Mouse (Mus musculus) granulocyte monocyte progenitor cell, adult 5-6 weeks (primary cell): ENCODE results near the gene Rpl35. TPM values are rescaled to one million over a fixed set of nuclear protein-coding genes. Genes with fewer than 3 reads are reported as not detected.

ENCODE experiments used
- ATAC-seq: replicated peaks from 2 replicates; pipeline ENCODE4 v1.8.0; 2016; ENCODE audit warnings: mild to moderate bottlenecking, moderate TSS enrichment, inconsistent platforms; ENCODE audit not compliant: poor library complexity, severe bottlenecking
- total RNA-seq, 2 experiments: library from RNA; stranded (forward) in 1 of 2; stranded (reverse) in 1 of 2; fragments of 200-712, 200-1000 nt in 1 of 2; fragments of >200 nt in 1 of 2; fragmentation: Nextera tagmentation in 1 of 2; gene quantifications; 2 replicates each; pipeline ENCODE4 v1.2.3; 2014 to 2017

The Rpl35 gene
- total RNA-seq, 2 experiments from 2014 or later = 1,205 to 1,927 TPM

GRCm38 (mm10) chr2:38999381-38999780 is 6.0 kb downstream of the Rpl35 start:
- ATAC-seq = no peak

DNA sequence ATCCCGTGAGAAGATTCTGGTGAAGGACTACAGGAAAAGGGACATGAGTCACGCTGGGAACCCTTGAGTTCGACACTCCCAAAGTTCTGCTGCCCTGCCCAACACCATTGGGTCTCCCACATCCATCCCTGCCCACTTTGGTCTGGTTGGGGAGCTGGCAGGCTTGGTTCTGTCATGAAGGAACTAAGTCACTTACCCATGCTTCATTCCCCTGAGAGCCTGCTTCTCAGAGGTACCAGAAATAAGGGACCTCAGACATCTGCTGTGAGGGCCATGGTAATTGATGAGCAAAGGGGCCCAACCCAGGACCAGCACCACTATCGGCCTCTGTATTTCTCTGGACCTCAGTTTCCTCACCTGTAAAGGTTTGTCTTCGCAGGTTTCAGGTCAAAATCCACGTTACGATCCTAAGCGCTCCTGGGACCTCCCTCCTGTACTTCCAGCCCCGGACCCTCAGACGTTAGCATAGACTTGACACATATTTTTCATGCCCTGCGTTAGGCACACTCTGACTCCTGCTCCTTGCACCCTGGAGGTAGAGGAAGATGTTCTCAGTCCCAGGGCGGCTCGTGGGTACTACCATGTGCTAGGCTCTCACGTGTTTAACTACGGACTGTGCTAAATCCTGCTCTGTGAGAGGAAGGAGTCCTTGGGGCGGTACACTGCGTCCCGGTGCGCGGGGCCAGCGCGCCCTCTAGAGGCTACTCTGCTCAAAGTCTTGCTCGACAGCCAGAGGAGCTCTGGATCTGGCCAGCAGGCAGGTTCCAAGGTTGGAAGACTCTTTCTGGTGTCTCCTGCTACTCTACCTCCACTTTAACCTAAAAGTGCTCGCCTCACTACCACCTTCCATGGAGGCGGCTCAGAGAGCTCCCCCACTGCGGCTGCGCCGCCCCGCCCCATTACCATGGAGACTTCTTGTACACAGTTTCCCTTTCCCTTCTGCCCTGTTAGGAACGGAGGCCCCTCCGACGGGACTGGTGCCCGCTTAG is 7.7 kb downstream of the Rpl35 start, which contains the start of gene Wdr38:
Gene Wdr38, plus strand, starts transcription at position 91 of the 989 bp plus-strand sequence.
- peak; percentile 88 for ATAC-seq

- no peak for ATAC-seq
Measured at GRCm38 (mm10) chr2:38992452-38992851, 13.0 kb downstream of the Rpl35 start.

DNA sequence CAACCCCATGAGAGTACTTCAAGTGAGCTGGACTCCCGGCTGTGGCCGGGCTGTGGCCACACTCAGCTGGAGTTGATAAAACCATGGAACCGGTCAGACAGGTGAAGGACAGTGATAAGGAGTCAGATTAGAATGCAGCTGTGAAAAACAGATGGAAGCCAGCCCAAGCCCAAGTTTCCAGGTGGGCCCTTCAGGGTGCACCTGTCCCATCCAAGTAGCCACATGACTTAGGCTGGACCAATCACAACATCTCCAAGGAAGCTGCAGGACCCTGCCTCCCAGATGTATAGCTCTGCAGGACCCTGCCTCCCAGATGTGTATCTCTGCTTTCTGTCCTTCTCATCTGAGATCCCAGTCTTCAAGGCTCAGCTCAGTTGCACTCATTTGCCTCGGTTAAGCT is 13.4 kb downstream of the Rpl35 start:
- no peak for ATAC-seq

DNA sequence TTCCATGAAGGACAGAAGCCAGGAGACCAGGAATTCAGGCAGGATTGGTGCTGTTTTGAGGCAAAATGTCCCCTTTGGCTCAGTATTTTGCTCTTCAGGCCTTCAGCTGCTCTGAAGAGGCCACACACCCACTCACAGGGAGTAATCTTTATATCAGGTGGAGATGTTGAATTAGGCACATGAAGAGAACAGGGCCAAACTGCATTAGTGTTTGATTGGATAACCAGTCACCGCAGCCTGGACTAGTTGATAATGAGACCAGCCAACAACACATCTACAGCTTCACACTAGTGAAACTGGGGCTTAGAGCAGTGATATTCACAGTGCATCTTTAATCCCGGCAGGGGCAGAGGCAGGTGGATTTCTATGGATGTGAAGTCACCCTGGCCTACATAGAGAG is 16.5 kb downstream of the Rpl35 start:
- ATAC-seq = no peak

DNA sequence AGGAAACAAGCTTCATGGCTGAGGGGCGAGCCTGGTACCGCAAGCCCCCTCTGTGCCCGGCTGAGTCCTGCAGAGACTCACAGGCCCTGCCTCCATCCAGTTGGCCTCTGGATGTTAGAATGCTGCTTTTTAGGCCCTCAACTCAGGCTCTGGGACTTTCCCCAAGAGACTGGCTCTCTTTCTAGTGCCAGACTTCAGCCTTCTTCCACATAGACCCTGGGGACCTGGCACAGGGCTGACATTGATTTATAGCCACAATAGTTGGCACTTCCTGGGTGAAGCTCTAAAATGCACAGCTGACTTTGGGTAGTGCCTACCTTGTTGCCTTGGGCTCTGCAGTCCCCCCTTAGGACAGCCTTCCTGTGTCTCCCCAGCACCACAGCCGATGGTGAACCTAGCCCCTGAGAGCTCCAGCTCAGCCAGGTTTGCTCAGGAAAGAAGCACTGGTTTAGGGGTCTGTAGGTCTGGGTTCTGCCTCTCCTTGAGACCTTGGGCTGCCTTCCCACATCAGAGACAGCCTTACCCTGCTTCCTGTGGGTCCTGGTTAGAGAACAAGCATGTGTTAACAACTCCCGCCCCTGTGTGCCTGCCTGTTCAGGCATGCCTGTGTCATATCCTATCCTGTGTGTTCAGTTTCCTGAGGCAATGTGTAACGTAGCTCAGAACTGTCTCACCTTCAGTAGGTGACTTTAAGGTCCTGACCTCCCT is 17.5 kb downstream of the Rpl35 start:
- ATAC-seq = no peak

GRCm38 (mm10) chr2:38987371-38987770 is 18.1 kb downstream of the Rpl35 start:
- ATAC-seq = no peak

DNA sequence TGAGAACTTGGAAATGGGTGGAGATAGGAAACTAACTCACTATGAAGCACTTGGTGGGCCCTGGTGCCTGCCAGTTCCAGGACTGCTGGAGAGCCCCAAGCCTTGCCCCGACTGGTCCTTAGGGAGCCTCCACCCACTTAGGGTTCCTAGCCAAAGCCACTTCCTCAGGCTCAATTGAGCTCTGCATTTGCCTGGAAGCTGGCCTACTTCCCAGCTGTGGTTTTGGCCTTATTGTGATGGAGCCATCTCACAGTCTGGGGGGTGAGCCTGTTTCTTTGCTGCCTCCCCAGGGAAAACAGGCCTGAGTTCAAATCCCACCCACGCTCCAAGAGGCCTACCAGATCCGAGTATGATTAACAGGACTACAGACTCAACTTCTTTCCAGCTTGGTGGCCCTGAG is 18.8 kb downstream of the Rpl35 start:
- peak; percentile 25; the same call in 1 of the 2 replicates for ATAC-seq

- ATAC-seq = no peak
Measured at GRCm38 (mm10) chr2:38983456-38983855, 22.0 kb downstream of the Rpl35 start.

GRCm38 (mm10) chr2:38977837-38978236 is 27.6 kb downstream of the Rpl35 start:
- no peak for ATAC-seq

GRCm38 (mm10) chr2:38975941-38976805 is 29.3 kb downstream of the Rpl35 start:
- no peak for ATAC-seq

DNA sequence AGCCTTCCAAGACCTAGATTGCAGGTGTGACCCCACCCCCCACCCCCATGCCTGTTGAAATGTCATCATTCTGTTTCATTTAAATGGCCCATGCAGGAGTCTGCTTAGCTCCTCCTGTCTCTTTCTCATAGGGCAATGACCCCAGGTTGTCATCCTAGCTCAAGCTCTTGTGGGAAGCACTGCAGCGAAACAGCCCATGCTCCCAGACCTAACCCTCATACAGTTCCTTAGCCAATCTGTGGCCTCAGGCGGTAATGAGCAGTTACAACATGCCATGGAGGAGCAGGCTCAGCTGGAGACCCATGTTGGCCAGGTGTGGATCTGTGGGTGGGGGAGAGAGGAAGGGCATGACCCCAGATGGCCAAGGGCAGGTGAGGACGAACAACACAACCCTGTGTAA is 30.2 kb downstream of the Rpl35 start:
- ATAC-seq = no peak

GRCm38 (mm10) chr2:38974171-38974570 is 31.3 kb downstream of the Rpl35 start:
- peak; percentile 44; the same call in 1 of the 2 replicates for ATAC-seq

- ATAC-seq = no peak
Measured at GRCm38 (mm10) chr2:38973701-38974100, 31.7 kb downstream of the Rpl35 start.

DNA sequence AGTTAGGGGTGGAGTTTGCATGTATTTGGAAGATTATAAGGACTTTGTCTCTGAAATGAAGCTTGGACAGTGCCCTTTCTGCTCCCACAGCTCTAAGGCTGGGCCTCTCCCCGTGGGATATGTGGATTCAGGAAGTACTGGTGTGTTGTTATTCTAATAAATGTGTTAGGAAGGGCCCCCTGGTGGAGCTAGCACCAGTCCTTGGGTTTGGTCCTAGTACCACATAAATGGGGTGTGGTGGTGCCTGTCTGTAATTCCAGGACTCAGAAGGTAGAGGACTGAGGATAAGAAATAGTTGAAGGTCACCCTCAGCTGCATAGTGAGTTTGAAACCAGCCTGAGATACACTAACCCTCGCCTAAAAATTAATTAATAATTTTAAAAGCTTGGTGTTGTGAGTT is 32.2 kb downstream of the Rpl35 start:
- ATAC-seq = no peak; the same call in 1 of the 2 replicates

- ATAC-seq = no peak
Measured at GRCm38 (mm10) chr2:38970057-38970456, 35.4 kb downstream of the Rpl35 start.

- ATAC-seq = no peak
Measured at GRCm38 (mm10) chr2:38969650-38970049, 35.8 kb downstream of the Rpl35 start.

DNA sequence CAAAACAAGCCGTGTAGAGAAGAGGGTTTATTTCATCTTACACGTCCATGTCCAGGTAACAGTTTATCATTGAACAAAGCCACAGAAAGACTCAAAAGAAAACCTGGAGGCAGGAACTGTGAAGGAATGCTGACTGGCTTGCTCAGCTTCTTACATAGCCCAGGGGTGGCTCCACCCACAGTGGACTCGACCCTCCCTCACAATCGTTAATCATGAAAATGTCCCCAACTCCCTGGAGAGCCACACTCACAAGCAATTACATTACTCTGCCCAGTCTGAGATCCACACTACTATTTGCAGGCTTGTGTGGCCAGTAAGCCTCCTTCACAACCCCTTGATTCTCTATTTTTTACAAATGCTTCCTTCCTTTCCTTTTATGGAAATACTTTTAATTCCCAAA is 41.2 kb downstream of the Rpl35 start:
- no peak for ATAC-seq

DNA sequence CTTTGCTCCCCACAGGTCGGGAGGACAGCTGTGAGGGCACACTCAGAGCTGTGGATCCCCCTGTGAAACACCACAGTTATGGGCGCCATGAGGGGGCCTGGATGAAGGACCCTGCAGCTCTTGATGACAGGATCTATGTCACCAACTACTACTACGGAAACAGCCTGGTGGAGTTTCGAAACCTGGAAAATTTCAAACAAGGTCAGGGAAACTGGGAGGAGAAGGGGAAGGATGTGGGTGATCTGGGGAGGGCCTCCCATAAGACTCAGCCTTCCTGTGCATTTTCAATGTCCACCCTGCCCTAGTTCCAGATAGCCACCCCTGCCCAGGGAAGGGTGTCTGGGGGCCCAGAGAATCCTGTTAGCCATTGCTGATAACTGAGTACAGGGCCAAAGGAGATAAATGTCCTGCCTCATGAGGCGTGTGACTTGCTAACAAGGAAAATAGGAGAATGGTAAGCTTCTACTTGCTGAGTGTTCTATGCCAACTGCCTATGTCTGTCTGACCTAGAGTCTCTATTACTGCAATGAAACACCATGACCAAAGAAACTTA is 47.7 kb downstream of the Rpl35 start:
- ATAC-seq = peak; percentile 45

GRCm38 (mm10) chr2:38956062-38956461 is 49.4 kb downstream of the Rpl35 start:
- ATAC-seq = no peak; the same call in 1 of the 2 replicates
